Mouse (Mus musculus): ENCODE results near the gene Eps8l3.

DNA sequence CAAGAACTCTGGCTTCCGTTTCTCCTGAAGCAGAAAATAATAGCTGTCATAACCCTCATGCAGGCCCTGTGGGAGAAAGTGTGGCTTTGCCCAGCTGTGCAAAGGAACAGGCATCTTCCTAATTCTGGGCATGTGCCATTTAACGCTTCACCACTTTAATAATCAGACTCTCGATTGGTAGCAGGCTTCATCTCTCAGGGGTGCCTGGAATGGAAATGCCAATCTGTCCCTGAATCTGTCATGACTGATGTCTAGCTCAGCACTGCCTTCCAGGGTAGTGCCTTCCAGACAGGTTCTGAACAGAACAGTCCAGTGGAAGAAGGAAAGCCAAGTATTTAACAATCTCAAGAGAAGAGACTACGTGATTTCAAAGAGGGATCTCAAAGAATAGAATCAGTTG is 64.2 kb downstream of the Eps8l3 start:
- no peak for TF ChIP-seq CTCF (IDR thresholded peaks at IDR 0.05 in 2 of 3, conservative IDR thresholded peaks at IDR 0.05 in 1 of 3; ENCODE audit: control insufficient read depth in 1 of 3, insufficient read depth in 1 of 3, low read depth in 2 of 3, low read length in 3 of 3, poor library complexity in 1 of 3, severe bottlenecking in 1 of 3)
- no peak for TF ChIP-seq MEF2A (IDR thresholded peaks at IDR 0.05; ENCODE audit: extremely low read depth, insufficient replicate concordance, low read depth, low read length, poor library complexity, severe bottlenecking)
- no peak for TF ChIP-seq EP300 (IDR thresholded peaks at IDR 0.05; ENCODE audit: low read depth in 1 of 2, low read length in 2 of 2)
- TF ChIP-seq TBP (IDR thresholded peaks at IDR 0.05; ENCODE audit: low read depth, low read length): no peak
- TF ChIP-seq ETS1 (IDR thresholded peaks at IDR 0.05; ENCODE audit: low read depth, low read length): no peak
